Mouse (Mus musculus): Measurements from ENCODE around the gene Tmem170.
A peak's percentile ranks its signal among the peaks of the same experiment; 100 is the strongest.

Gene Tmem170

DNA sequence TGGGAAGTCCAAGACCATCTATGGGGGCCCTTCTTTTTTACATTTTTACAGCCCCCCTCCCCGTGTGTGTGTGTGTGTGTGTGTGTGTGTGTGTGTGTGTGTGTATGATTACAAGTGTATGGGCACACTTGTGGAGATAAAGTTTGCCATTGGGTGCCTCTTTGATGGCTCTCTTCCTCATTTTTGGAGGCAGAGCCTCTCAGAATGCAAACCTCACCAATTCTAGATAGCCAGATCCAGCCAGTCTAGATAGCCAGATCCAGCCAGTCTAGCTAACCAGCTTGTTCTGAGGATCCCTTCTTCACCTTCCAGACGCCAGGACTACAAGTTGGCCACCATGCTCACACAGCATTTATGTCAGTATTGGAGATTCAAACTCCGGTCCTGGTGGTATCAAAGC is 5.3 kb downstream of the Tmem170 start:
- DNase-seq, result no peak

GRCm38 (mm10) chr8:111870379-111870778 is 6.2 kb downstream of the Tmem170 start:
- DNase-seq, result no peak

GRCm38 (mm10) chr8:111868664-111869063 is 7.9 kb downstream of the Tmem170 start:
- no peak for DNase-seq

GRCm38 (mm10) chr8:111865857-111866256 is 10.7 kb downstream of the Tmem170 start:
- DNase-seq, result no peak

DNA sequence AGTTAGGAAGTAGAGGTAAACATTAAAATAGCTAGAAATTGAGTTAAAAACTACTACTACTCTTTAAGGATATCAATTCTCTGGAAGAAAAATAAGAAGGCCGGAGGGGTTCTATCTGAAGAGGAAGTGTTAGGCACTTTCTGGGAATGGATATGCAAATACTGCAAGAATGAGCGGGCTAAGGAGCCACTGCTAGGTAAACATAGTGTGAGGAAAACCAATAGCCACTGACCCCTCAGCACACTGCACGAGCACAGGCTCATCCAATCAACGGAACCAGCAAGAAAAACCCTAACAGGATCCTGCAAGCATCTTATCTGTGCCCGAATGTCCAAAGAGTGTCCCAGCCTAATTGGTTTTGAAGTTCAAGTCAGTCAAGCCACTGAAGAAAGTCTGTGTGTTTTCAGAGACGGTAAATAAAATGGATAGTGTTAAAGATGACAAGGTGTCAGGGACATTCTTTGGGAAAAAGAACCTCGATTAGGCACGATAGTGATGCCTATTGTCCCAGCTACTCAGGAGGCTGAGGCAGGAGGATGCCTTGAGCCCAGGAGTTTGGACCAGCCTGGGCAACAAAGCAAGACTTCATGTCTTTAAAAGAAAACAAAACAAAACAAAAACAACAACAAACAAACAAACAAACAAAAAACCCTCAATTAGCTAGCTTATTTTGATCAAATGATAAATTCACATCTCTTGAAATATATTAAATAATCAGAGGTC is 11.3 kb downstream of the Tmem170 start:
- no peak for DNase-seq

GRCm38 (mm10) chr8:111864648-111865047 is 11.9 kb downstream of the Tmem170 start:
- no peak for DNase-seq

GRCm38 (mm10) chr8:111863280-111863679 is 13.3 kb downstream of the Tmem170 start:
- no peak for DNase-seq

GRCm38 (mm10) chr8:111855977-111856376 is 20.6 kb downstream of the Tmem170 start:
- DNase-seq, result no peak

GRCm38 (mm10) chr8:111853861-111854501 is 22.6 kb downstream of the Tmem170 start, which contains the start of gene Cfdp1:
Cfdp1 (minus strand) TSS chr8:111854291.
- peak; percentile 98 for DNase-seq

DNA sequence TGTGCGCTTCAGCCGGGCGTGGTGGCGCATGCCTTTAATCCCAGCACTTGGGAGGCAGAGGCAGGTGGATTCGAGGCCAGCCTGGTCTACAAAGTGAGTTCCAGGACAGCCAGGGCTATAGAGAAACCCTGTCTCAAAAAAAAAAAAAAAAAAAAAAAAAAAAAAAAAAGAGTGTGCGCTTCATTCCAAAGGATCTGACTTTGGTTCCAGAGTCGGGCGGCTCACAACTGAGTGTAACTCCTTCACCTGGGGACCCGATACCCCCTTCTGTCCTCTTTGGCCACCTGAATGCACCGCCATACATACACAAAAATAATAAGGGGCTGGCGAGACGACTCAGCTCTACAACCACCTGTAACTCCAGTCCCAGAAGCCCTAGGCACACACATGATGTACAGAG is 23.3 kb downstream of the Tmem170 start:
- peak; percentile 1 for DNase-seq

GRCm38 (mm10) chr8:111846746-111847145 is 29.8 kb downstream of the Tmem170 start:
- DNase-seq, result no peak

GRCm38 (mm10) chr8:111835540-111835939 is 41.0 kb downstream of the Tmem170 start:
- peak; percentile 37 for DNase-seq

DNA sequence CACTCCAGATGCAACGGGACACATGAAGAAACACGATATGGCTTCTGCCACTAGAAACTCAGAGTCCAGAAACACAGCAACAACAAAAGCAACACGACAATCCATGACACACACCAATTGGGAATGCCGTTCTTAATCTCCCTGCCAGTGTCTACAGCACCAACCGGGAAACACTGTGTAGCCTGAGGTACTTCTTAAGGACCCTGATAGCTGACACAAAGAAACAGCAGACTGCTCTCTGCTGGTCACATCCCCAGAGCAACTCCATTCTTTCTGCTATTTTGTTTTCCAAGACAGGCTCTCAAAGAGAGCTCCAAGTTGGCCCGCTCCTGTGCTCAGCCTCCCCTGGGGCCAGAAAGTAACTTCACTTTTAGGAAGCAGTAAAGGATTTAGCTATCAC is 42.5 kb downstream of the Tmem170 start:
- no peak for DNase-seq

GRCm38 (mm10) chr8:111832983-111833382 is 43.6 kb downstream of the Tmem170 start:
- no peak for DNase-seq

DNA sequence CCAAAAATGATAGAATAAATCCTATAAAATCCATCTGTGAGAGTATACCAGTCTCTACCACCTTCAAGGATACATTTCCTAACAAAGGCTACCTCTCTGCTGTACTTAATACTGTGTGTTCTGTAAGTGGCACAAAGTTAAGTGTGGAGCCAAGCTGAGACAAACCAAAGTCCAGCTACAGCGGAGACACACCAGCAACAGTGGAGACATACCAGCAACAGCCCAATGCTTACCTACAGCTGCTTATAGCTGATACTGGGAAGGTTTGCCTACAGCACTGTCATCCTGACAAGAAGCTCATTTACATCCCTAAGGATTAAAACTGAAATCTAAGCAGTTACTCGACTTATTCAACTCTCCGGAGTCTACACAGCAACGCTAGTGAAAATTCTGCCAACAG is 44.6 kb downstream of the Tmem170 start:
- no peak for DNase-seq

DNA sequence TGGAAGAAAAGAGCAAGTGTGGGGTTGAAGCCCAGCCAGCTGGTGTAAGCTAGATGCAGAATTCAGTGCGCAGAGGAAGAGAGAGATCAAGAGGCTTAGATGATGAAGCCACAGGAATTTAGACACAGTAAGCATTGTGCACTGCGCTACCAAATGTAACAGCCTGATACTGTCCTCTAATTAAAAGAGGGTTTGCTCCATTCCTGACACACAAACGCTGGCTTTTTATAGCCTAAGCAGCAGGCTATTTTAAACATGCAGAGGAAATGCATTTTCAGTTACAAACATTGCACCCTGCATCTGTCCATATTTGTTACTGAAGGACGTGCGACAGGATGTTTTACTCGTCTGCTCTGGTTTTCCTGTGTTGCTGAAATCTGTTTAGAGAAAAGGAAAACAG is 48.0 kb downstream of the Tmem170 start:
- DNase-seq, result no peak

DNA sequence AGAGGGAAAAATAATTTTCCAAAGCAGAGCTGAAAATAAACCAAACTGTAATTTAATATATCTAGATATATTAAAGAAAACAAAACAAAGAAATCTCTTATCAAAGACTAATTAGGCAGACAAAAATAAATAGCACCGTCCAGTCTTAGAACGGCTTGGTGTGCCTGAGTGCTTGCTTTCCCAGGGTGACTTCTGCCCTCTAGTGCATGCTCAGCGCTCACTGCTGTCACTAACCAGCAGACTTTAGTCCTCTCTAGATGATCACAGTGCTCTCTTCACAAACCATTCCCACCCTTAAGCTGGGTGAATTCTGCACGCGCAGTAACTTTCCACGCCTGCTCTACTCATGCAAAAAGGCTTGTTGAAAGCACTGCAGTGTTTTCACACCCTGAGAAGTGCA is 51.3 kb downstream of the Tmem170 start:
- DNase-seq, result peak; percentile 46

DNA sequence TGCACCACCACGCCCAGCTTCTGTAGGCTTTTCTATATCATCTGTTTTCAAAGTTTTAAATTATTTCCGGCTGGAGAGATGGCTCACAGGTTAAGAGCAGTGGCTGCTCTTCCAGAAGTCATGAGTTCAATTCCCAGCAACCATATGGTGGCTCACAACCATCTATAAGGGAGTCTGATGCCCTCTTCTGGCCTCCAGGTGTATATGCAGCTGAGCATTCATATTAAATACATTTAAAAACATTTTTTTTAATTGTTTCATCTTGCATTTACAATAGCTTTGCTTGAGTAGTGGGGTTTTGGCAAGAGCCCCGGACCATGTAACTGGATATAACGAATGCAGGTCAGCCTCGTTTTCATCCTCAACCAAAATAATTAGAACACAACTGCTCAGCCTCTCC is 52.2 kb downstream of the Tmem170 start:
- no peak for DNase-seq

GRCm38 (mm10) chr8:111821199-111821598 is 55.4 kb downstream of the Tmem170 start:
- no peak for DNase-seq

DNA sequence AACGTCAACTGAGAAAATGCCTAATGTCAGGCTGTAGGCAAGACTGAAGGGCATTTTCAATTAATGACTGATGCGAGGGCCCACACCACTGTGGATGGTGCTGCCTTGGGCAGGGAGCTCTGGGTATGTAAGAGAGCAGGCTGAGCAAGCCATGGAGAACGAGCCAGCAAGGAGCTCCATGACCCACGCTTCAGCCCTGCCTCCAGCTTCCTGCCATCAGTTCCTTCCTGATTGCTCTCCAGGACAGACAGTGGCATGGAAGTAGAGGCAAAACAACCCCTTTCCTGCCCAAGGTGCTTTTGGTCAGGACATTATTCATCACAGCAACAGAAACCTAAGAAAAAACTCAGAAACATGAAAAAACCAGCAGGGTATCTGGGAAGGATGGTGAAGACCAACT is 55.9 kb downstream of the Tmem170 start:
- no peak for DNase-seq

DNA sequence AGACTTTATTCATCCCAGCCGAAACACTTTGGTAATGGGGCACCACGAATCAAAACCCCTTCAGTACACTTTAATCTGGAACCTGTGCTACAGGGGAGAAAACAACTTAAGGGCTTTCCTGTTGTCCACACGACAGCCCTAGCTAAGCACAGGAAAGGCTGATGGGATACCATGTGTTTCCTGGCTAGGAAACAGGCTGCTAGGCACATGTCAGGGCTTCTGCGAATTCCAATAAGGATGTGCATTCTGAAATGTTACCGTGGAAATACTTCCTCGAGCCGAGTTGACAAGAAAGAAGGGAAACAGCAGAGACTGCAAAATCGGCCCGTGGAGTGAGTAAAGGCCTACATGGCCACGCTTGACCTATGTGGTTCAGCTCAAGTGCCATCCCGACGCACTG is 56.5 kb downstream of the Tmem170 start:
- DNase-seq, result no peak

- no peak for DNase-seq
Observed at GRCm38 (mm10) chr8:111818556-111818955, 58.0 kb downstream of the Tmem170 start.

DNA sequence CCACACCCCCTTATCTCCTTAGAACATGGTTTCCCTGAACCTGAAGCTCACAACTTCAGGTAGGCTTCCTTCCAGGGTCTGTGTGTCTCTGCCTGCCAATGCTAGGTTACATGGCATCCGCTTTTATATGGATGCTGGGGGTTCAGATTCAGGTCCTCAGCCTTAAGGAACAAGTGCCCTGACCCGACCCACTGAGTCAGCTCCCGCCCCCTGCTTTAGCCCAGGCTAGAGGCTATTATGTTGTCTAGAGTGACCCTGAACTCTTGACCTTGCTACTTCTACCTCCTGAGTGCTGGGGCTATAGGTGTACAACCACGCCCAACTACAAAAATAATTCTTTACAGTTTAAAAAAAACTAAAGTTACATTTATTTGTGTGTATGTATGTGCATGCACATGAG is 61.5 kb downstream of the Tmem170 start:
- DNase-seq, result no peak

DNA sequence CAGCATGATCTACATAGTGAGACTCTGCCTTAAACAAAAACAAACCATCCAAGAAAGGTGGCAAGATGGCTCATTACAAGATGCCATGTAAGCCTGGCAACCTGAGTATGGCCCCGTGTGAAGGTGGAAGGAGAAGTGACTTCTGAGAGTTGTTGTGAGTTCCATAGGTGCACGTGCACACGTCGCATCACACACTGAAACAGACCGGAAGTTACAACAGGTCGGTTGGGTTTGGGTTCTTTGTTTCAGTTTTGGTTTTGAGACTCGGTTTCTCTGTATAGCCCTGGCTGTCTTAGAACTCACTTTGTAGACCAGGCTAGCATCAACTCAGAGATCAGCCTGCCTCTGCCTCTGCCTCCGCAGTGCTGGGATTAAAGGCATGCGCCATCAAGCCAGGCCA is 62.7 kb downstream of the Tmem170 start:
- DNase-seq, result no peak
